9 mouse cellular contexts compared by ENCODE assay signal in genomic region chr17:83564119-83564820, GRCm38 (mm10). TPM values are rescaled to one million over a fixed set of nuclear protein-coding genes. Genes with fewer than 3 reads are reported as not detected.
A peak's percentile ranks its signal among the peaks of the same experiment; 100 is the strongest.
DNase-seq lines count a peak whose midpoint lies in the region; ATAC-seq and TF ChIP-seq lines count a peak whose summit lies in the region.
"Had no signal": no experiment of that assay in that cellular context is flagged by ENCODE, and none has a peak within 500 bp of the region (broad histone marks: within the 10 kb centered on the region; RNA-seq: fewer than 3 reads in every experiment).

No protein-coding gene starts in this region.

- H3K27me3 ChIP-seq in heart, embryonic 15.5 days, result no peaks in the 10 kb centered on the region
- H3K27me3 ChIP-seq: limb, embryonic 15.5 days had no signal

- TF ChIP-seq CTCF in layer of hippocampus, adult 2 months (conservative IDR thresholded peaks at IDR 0.05), result no peak
- TF ChIP-seq CTCF in left cerebral cortex, adult 2 months (IDR thresholded peaks at IDR 0.05), result no peak

- no peak for ATAC-seq in cerebellum, adult (ENCODE audit: insufficient number of reproducible peaks, low FRiP score, low TSS enrichment)
- peak; percentile 47; the same call in 1 of the 2 replicates for ATAC-seq in heart, embryonic 15.5 days (replicated peaks; ENCODE audit: insufficient number of reproducible peaks, insufficient read depth, low FRiP score, low read depth)

- H3K4me1 ChIP-seq in heart, embryonic 15.5 days (replicated peaks), result peaks cover 9% of the 10 kb centered on the region
- H3K4me1 ChIP-seq: limb, embryonic 15.5 days had no signal

- H3K4me2 ChIP-seq in heart, embryonic 15.5 days, result peak overlapping the region; percentile 48
- H3K4me2 ChIP-seq: limb, embryonic 15.5 days had no signal

- intact Hi-C loops in left cerebral cortex, adult 2 months (cut with DNase I), result no loop called here

- peak overlapping the region; percentile 43; the same call in 1 of the 2 replicates for H3K27ac ChIP-seq in layer of hippocampus, adult 2 months
- peak overlapping the region; percentile 51; the same call in 1 of the 2 replicates for H3K27ac ChIP-seq in heart, embryonic 15.5 days
- no peak overlapping the region for H3K27ac ChIP-seq in left cerebral cortex, adult 2 months
- H3K27ac ChIP-seq: limb, embryonic 15.5 days had no signal

- peak; percentile 25 for DNase-seq in cerebellum, adult 11-12 months
- no peak for DNase-seq in layer of hippocampus, adult 2 months (ENCODE audit: low spot score in 2 of 2)
- no peak for DNase-seq in layer of hippocampus, adult 9-10 months (ENCODE audit: low spot score)
- DNase-seq in cerebellum, adult 18-20 months, result peak; percentile 29 to 32
- DNase-seq in B cell, adult 2 months, result no peak
- no peak for DNase-seq in left cerebral cortex, adult 2 months (ENCODE audit: extremely low spot score in 1 of 2, low spot score in 2 of 2)

- H3K36me3 ChIP-seq in heart, embryonic 15.5 days, result no peaks in the 10 kb centered on the region
- H3K36me3 ChIP-seq: limb, embryonic 15.5 days had no signal

- no peak overlapping the region for H3K9ac ChIP-seq in heart, embryonic 15.5 days
- H3K9ac ChIP-seq: limb, embryonic 15.5 days had no signal

- H3K4me3 ChIP-seq in layer of hippocampus, adult 2 months, result peak overlapping the region; percentile 22; the same call in 1 of the 2 replicates
- H3K4me3 ChIP-seq in heart, embryonic 15.5 days, result 0 out of 2 replicates have a peak overlapping the region, but pooled peaks have one; percentile 22
- H3K4me3 ChIP-seq in left cerebral cortex, adult 2 months, result no peak overlapping the region
- H3K4me3 ChIP-seq: limb, embryonic 15.5 days had no signal

- H3K9me3 ChIP-seq in heart, embryonic 15.5 days (replicated peaks), result no peaks in the 10 kb centered on the region
- H3K9me3 ChIP-seq: limb, embryonic 15.5 days had no signal

- WGBS in heart, embryonic 15.5 days, result 37% methylated on average over 12 of the region's 12 CpGs

RNA-seq across cellular contexts. Expression of gene Cox7a2l, which starts 47.1 kb away (rescaled TPM):
- total RNA-seq in layer of hippocampus, adult 2 months (2021), result 100 to 1,000 TPM; 178 to 182 TPM
- 198 and 222 TPM in 2 replicates for polyA plus RNA-seq in heart, embryonic 15.5 days (2015; fragmentation: Nextera tagmentation; extraction: Ambion mirVana)
- 100 to 1,000 TPM; 165 to 169 TPM for total RNA-seq in left cerebral cortex, adult 2 months (2021)

Comparison
In these comparisons a context has a peak if more than half of its experiments do, and no peak if none do; other contexts are left out.
1. DNase-seq: peak in cerebellum, adult 11-12 months (single experiment) and cerebellum, adult 18-20 months (2 of 2); none in layer of hippocampus, adult 2 months (0 of 2), layer of hippocampus, adult 9-10 months (single experiment), B cell, adult 2 months (0 of 2) and left cerebral cortex, adult 2 months (0 of 2).